Mouse (Mus musculus) neutrophil, adult 65 days (primary cell): ENCODE results near the gene Dph5. TPM values are rescaled to one million over a fixed set of nuclear protein-coding genes. Genes with fewer than 3 reads are reported as not detected.

Source experiments
- total RNA-seq: library from RNA; stranded (reverse); gene quantifications from 2 replicates; pipeline ENCODE4 v1.2.4, GENCODE M21; 2023

The Dph5 gene
- 4.9 and 5.6 TPM in 2 replicates for total RNA-seq

GRCm38 (mm10) chr3:115887427-115888309 is at the start of gene Dph5:
TSS of gene Dph5 (plus strand) at chr3:115887837.

Other genes with a start within 250 kb of the Dph5 start
- gene S1pr1, start 172.8 kb upstream of the Dph5 start, total RNA-seq, result 2.3 and 3.1 TPM in 2 replicates
- 28.7 and 41.8 TPM in 2 replicates for gene Slc30a7, start 119.6 kb downstream of the Dph5 start, total RNA-seq
- 5.0 and 8.4 TPM in 2 replicates for gene Extl2, start 119.6 kb downstream of the Dph5 start, total RNA-seq
- 18.2 and 21.1 TPM in 2 replicates for gene Vcam1, start 241.9 kb downstream of the Dph5 start, total RNA-seq